Comparison of ENCODE assay signal across 9 mouse cellular contexts in the genomic region with DNA sequence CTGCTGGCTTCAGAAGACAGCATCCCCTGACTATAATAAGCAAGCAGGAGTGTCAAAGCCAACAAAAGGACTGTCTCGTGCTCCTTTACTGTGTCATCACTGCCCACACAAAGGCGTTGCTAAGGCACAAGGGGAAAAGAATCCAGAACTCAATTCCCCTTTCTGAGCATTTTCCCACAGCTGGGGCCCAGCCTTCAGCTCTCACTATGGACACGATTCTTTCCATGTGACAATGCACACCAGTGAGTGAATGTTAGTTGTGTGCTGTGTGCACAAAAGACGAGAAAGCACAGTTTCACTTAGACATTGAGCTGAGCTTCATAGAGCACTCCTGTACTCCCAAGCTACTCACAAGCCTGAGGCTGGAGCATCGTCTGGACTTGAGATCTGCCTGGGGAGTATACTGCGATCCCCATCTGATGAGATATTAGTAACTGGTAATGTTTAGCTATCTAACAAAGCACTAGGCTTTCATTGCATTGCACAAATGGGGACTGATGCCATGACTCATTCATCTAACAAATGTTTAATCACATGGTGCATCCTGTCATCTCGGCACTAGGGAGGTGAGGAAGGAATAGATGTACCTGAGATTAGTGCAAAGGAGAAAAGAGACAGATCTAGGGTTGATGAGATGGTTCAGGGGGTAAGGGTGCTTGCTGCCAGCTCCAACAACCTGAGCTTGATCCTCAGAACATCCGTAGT. TPM values are rescaled to one million over a fixed set of nuclear protein-coding genes. Genes with fewer than 3 reads are reported as not detected.
DNase-seq lines count a peak whose midpoint lies in the region; ATAC-seq and TF ChIP-seq lines count a peak whose summit lies in the region.
"Had no signal": no experiment of that assay in that cellular context is flagged by ENCODE, and none has a peak within 500 bp of the region (broad histone marks: within the 10 kb centered on the region; RNA-seq: fewer than 3 reads in every experiment).

No protein-coding gene starts in this region.

- peak; percentile 52; the same call in 1 of the 2 replicates for ATAC-seq in embryonic facial prominence, embryonic 11.5 days (replicated peaks; ENCODE audit: insufficient number of reproducible peaks, low FRiP score, low TSS enrichment, low read depth)
- peak; percentile 71 for ATAC-seq in midbrain, embryonic 15.5 days (replicated peaks)

- H3K4me3 ChIP-seq in bone marrow macrophage, adult 2 months (ENCODE audit: insufficient read depth, low read length), result no peak overlapping the region
- H3K4me3 ChIP-seq in embryonic facial prominence, embryonic 11.5 days (ENCODE audit: low read depth, low read length), result no peak overlapping the region
- no peak overlapping the region for H3K4me3 ChIP-seq in midbrain, embryonic 15.5 days
- H3K4me3 ChIP-seq: embryonic facial prominence, embryonic 13.5 days had no signal

- 59% methylated on average over 8 of the region's 8 CpGs for WGBS in embryonic facial prominence, embryonic 11.5 days
- WGBS in midbrain, embryonic 15.5 days, result 15% methylated on average over 8 of the region's 8 CpGs

- H3K9ac ChIP-seq in embryonic facial prominence, embryonic 11.5 days (replicated peaks; ENCODE audit: low read length), result no peak overlapping the region
- H3K9ac ChIP-seq in midbrain, embryonic 15.5 days, result no peak overlapping the region
- H3K9ac ChIP-seq: embryonic facial prominence, embryonic 13.5 days had no signal

- H3K4me2 ChIP-seq in embryonic facial prominence, embryonic 11.5 days (ENCODE audit: low read depth, low read length), result no peak overlapping the region
- H3K4me2 ChIP-seq in midbrain, embryonic 15.5 days, result no peak overlapping the region
- H3K4me2 ChIP-seq: embryonic facial prominence, embryonic 13.5 days had no signal

- peak overlapping the region; percentile 45 for H3K27ac ChIP-seq in bone marrow macrophage, adult 2 months (ENCODE audit: insufficient read depth, low read depth, low read length)
- no peak overlapping the region for H3K27ac ChIP-seq in embryonic facial prominence, embryonic 11.5 days (replicated peaks; ENCODE audit: low read depth, low read length)
- peak overlapping the region; percentile 47; the same call in 1 of the 2 replicates for H3K27ac ChIP-seq in midbrain, embryonic 15.5 days
- H3K27ac ChIP-seq: embryonic facial prominence, embryonic 13.5 days had no signal

- no peaks in the 10 kb centered on the region for H3K36me3 ChIP-seq in embryonic facial prominence, embryonic 11.5 days (replicated peaks; ENCODE audit: control insufficient read depth, insufficient read depth, low read depth, low read length)
- no peaks in the 10 kb centered on the region for H3K36me3 ChIP-seq in midbrain, embryonic 15.5 days (replicated peaks)
- H3K36me3 ChIP-seq: embryonic facial prominence, embryonic 13.5 days had no signal

- peaks cover 34% of the 10 kb centered on the region for H3K4me1 ChIP-seq in bone marrow macrophage, adult 2 months (ENCODE audit: control insufficient read depth, insufficient read depth, low read length)
- H3K4me1 ChIP-seq in embryonic facial prominence, embryonic 11.5 days (ENCODE audit: control insufficient read depth, insufficient read depth, low read length), result no peaks in the 10 kb centered on the region
- peaks cover 11% of the 10 kb centered on the region for H3K4me1 ChIP-seq in midbrain, embryonic 15.5 days
- H3K4me1 ChIP-seq: embryonic facial prominence, embryonic 13.5 days had no signal

- TF ChIP-seq POLR2A in bone marrow macrophage, adult 2 months (IDR thresholded peaks at IDR 0.05; ENCODE audit: borderline replicate concordance, low read depth, low read length), result no peak

- DNase-seq in embryonic facial prominence, embryonic 11.5 days (ENCODE audit: low spot score), result peak; percentile 22
- peak; percentile 25 to 34 for DNase-seq in layer of hippocampus, adult 18-20 months (ENCODE audit: low spot score in 2 of 2)
- DNase-seq in urinary bladder, adult 18-20 months (ENCODE audit: low spot score in 2 of 2), result no peak
- no peak for DNase-seq in cerebellum, adult 18-20 months
- DNase-seq in testis, postnatal 10 days (ENCODE audit: low spot score), result no peak
- no peak for DNase-seq in ovary, adult 18-20 months (ENCODE audit: low spot score)

- H3K27me3 ChIP-seq in embryonic facial prominence, embryonic 11.5 days (ENCODE audit: control insufficient read depth, insufficient read depth, low read length), result no peaks in the 10 kb centered on the region
- no peaks in the 10 kb centered on the region for H3K27me3 ChIP-seq in midbrain, embryonic 15.5 days (replicated peaks)
- H3K27me3 ChIP-seq: embryonic facial prominence, embryonic 13.5 days had no signal

- no peaks in the 10 kb centered on the region for H3K9me3 ChIP-seq in embryonic facial prominence, embryonic 11.5 days (replicated peaks; ENCODE audit: control insufficient read depth, low read length)
- H3K9me3 ChIP-seq in midbrain, embryonic 15.5 days, result no peaks in the 10 kb centered on the region
- H3K9me3 ChIP-seq: embryonic facial prominence, embryonic 13.5 days had no signal

- no peak for TF ChIP-seq CTCF in bone marrow macrophage, adult 2 months (IDR thresholded peaks at IDR 0.05; ENCODE audit: low read depth, low read length)

RNA-seq across cellular contexts. Expression of gene Cdc42se2, which starts 25.5 kb away (rescaled TPM):
- polyA plus RNA-seq in bone marrow macrophage, adult 2 months (2012; ENCODE audit: insufficient read depth, insufficient read length, missing spikeins), result 126 and 128 TPM in 2 replicates
- polyA plus RNA-seq in embryonic facial prominence, embryonic 11.5 days (2014; fragmentation: Nextera tagmentation; extraction: Ambion mirVana), result 150 and 155 TPM in 2 replicates
- total RNA-seq in layer of hippocampus, adult 18-20 months (2021), result 100 to 1,000 TPM; 135 to 144 TPM
- polyA plus RNA-seq in midbrain, embryonic 15.5 days (2015; fragmentation: Nextera tagmentation; extraction: Ambion mirVana), result 157 and 159 TPM in 2 replicates

RNA-seq across cellular contexts. Expression of gene Lyrm7, which starts 47.8 kb away (rescaled TPM):
- 0.67 and 1.7 TPM in 2 replicates for polyA plus RNA-seq in bone marrow macrophage, adult 2 months (2012; ENCODE audit: insufficient read depth, insufficient read length, missing spikeins)
- 7.4 and 9.6 TPM in 2 replicates for polyA plus RNA-seq in embryonic facial prominence, embryonic 11.5 days (2014; fragmentation: Nextera tagmentation; extraction: Ambion mirVana)
- 10 to 100 TPM; 29.5 to 35.5 TPM for total RNA-seq in layer of hippocampus, adult 18-20 months (2021)
- polyA plus RNA-seq in midbrain, embryonic 15.5 days (2015; fragmentation: Nextera tagmentation; extraction: Ambion mirVana), result 11.5 and 14.1 TPM in 2 replicates

RNA-seq across cellular contexts. Expression of gene Hint1, which starts 53.2 kb away (rescaled TPM):
- 324 and 359 TPM in 2 replicates for polyA plus RNA-seq in bone marrow macrophage, adult 2 months (2012; ENCODE audit: insufficient read depth, insufficient read length, missing spikeins)
- 678 and 720 TPM in 2 replicates for polyA plus RNA-seq in embryonic facial prominence, embryonic 11.5 days (2014; fragmentation: Nextera tagmentation; extraction: Ambion mirVana)
- total RNA-seq in layer of hippocampus, adult 18-20 months (2021), result 100 to 1,000 TPM; 265 to 272 TPM
- 589 and 658 TPM in 2 replicates for polyA plus RNA-seq in midbrain, embryonic 15.5 days (2015; fragmentation: Nextera tagmentation; extraction: Ambion mirVana)

Comparison
In these comparisons a context has a peak if more than half of its experiments do, and no peak if none do; other contexts are left out.
1. DNase-seq: peak in embryonic facial prominence, embryonic 11.5 days (single experiment) and layer of hippocampus, adult 18-20 months (2 of 2); none in urinary bladder, adult 18-20 months (0 of 2), cerebellum, adult 18-20 months (0 of 2), testis, postnatal 10 days (single experiment) and ovary, adult 18-20 months (single experiment).